Mouse (Mus musculus): ENCODE data around the gene Gdpd5. TPM values are rescaled to one million over a fixed set of nuclear protein-coding genes. Genes with fewer than 3 reads are reported as not detected.

The Gdpd5 gene
- total and polyA plus RNA-seq, 2 experiments = 0.28 to 1.7 TPM

GRCm38 (mm10) chr7:99411047-99411779 is 30.0 kb downstream of the Gdpd5 start:
- no peaks in the 10 kb centered on the region for H3K79me2 ChIP-seq (ENCODE audit: control insufficient read depth, insufficient read depth, low read length)
- H3K36me3 ChIP-seq (ENCODE audit: control insufficient read depth, insufficient read depth, low read length) = no peaks in the 10 kb centered on the region
- TF ChIP-seq CTCF (IDR thresholded peaks at IDR 0.05; ENCODE audit: low read depth, low read length) = no peak
- H3K27me3 ChIP-seq (ENCODE audit: control insufficient read depth, insufficient read depth, low read length) = no peaks in the 10 kb centered on the region
- peak; percentile 75 for DNase-seq (ENCODE audit: extremely low read depth, low read depth, low spot score)
- 47% methylated on average over 6 of the region's 6 CpGs for WGBS
- peaks cover 6% of the 10 kb centered on the region for H3K4me1 ChIP-seq (ENCODE audit: control insufficient read depth, insufficient read depth, low read length)
- no peak overlapping the region for H3K27ac ChIP-seq (replicated peaks; ENCODE audit: insufficient read depth, low read depth, low read length)
- no peak overlapping the region for H3K4me3 ChIP-seq (ENCODE audit: insufficient read depth, low read depth, low read length)
- H3K9ac ChIP-seq (ENCODE audit: low read depth, low read length) = no peak overlapping the region

GRCm38 (mm10) chr7:99415045-99415444 is 33.8 kb downstream of the Gdpd5 start:
- Histone ChIP-seq H3K27me3 (ENCODE audit: control insufficient read depth, insufficient read depth, low read length) (no peaks in the 10 kb centered on the region), H3K36me3 (ENCODE audit: control insufficient read depth, insufficient read depth, low read length) (no peaks in the 10 kb centered on the region), H3K4me3 (ENCODE audit: insufficient read depth, low read depth, low read length) (no peak overlapping the region), H3K4me1 (ENCODE audit: control insufficient read depth, insufficient read depth, low read length) (peaks cover 5% of the 10 kb centered on the region), H3K27ac (replicated peaks; ENCODE audit: insufficient read depth, low read depth, low read length) (no peak overlapping the region), H3K79me2 (ENCODE audit: control insufficient read depth, insufficient read depth, low read length) (no peaks in the 10 kb centered on the region), H3K9ac (ENCODE audit: low read depth, low read length) (no peak overlapping the region)
- TF ChIP-seq POLR2A (IDR thresholded peaks at IDR 0.05; ENCODE audit: extremely low read depth, insufficient read depth, low read length) (no peak), CTCF (IDR thresholded peaks at IDR 0.05; ENCODE audit: low read depth, low read length) (no peak)
- no peak for DNase-seq (ENCODE audit: extremely low read depth, low read depth, low spot score)
- 75% methylated on average over 4 of the region's 4 CpGs for WGBS

- WGBS = 88% methylated on average over 3 of the region's 3 CpGs
- Histone ChIP-seq H3K36me3 (ENCODE audit: control insufficient read depth, insufficient read depth, low read length) (no peaks in the 10 kb centered on the region), H3K4me3 (ENCODE audit: insufficient read depth, low read depth, low read length) (no peak overlapping the region), H3K27ac (replicated peaks; ENCODE audit: insufficient read depth, low read depth, low read length) (no peak overlapping the region), H3K9ac (ENCODE audit: low read depth, low read length) (no peak overlapping the region), H3K27me3 (ENCODE audit: control insufficient read depth, insufficient read depth, low read length) (no peaks in the 10 kb centered on the region), H3K4me1 (ENCODE audit: control insufficient read depth, insufficient read depth, low read length) (no peaks in the 10 kb centered on the region), H3K79me2 (ENCODE audit: control insufficient read depth, insufficient read depth, low read length) (no peaks in the 10 kb centered on the region)
- DNase-seq (ENCODE audit: extremely low read depth, low read depth, low spot score) = no peak
- TF ChIP-seq CTCF (IDR thresholded peaks at IDR 0.05; ENCODE audit: low read depth, low read length) = no peak
- no peak for TF ChIP-seq POLR2A (IDR thresholded peaks at IDR 0.05; ENCODE audit: extremely low read depth, insufficient read depth, low read length)
Measured at GRCm38 (mm10) chr7:99419311-99419710, 38.1 kb downstream of the Gdpd5 start.

DNA sequence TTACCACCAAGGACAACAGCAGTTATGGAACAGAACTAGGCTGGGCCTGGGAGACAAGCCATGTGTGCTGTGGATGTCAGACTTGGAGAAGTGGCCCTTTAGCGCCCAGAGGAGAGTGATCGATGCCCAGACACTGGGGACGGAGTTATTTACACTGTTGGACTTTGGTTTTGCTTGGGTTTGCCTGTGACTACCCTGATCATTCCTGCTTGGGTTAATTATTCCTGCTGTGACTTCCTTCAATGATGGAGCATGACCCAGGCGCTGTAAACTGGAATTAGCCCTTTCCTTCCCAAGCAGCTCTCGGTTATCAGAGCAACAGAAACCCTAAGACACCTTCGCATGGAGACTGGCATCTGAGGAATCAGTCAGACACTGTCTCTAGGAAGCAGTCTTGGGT is 39.8 kb downstream of the Gdpd5 start:
- DNase-seq (ENCODE audit: extremely low read depth, low read depth, low spot score) = no peak
- Histone ChIP-seq H3K9ac (ENCODE audit: low read depth, low read length) (no peak overlapping the region), H3K27me3 (ENCODE audit: control insufficient read depth, insufficient read depth, low read length) (no peaks in the 10 kb centered on the region), H3K4me3 (ENCODE audit: insufficient read depth, low read depth, low read length) (no peak overlapping the region), H3K36me3 (ENCODE audit: control insufficient read depth, insufficient read depth, low read length) (no peaks in the 10 kb centered on the region), H3K4me1 (ENCODE audit: control insufficient read depth, insufficient read depth, low read length) (no peaks in the 10 kb centered on the region), H3K79me2 (ENCODE audit: control insufficient read depth, insufficient read depth, low read length) (no peaks in the 10 kb centered on the region), H3K27ac (replicated peaks; ENCODE audit: insufficient read depth, low read depth, low read length) (no peak overlapping the region)
- 60% methylated on average over 6 of the region's 6 CpGs for WGBS
- no peak for TF ChIP-seq POLR2A (IDR thresholded peaks at IDR 0.05; ENCODE audit: extremely low read depth, insufficient read depth, low read length)
- no peak for TF ChIP-seq CTCF (IDR thresholded peaks at IDR 0.05; ENCODE audit: low read depth, low read length)

- no peak overlapping the region for H3K9ac ChIP-seq (ENCODE audit: low read depth, low read length)
- TF ChIP-seq POLR2A (IDR thresholded peaks at IDR 0.05; ENCODE audit: extremely low read depth, insufficient read depth, low read length) (no peak), CTCF (IDR thresholded peaks at IDR 0.05; ENCODE audit: low read depth, low read length) (no peak)
- no peaks in the 10 kb centered on the region for H3K27me3 ChIP-seq (ENCODE audit: control insufficient read depth, insufficient read depth, low read length)
- no peaks in the 10 kb centered on the region for H3K79me2 ChIP-seq (ENCODE audit: control insufficient read depth, insufficient read depth, low read length)
- no peaks in the 10 kb centered on the region for H3K36me3 ChIP-seq (ENCODE audit: control insufficient read depth, insufficient read depth, low read length)
- 81% methylated on average over 8 of the region's 8 CpGs for WGBS
- no peak overlapping the region for H3K27ac ChIP-seq (replicated peaks; ENCODE audit: insufficient read depth, low read depth, low read length)
- no peaks in the 10 kb centered on the region for H3K4me1 ChIP-seq (ENCODE audit: control insufficient read depth, insufficient read depth, low read length)
- DNase-seq (ENCODE audit: extremely low read depth, low read depth, low spot score) = no peak
- no peak overlapping the region for H3K4me3 ChIP-seq (ENCODE audit: insufficient read depth, low read depth, low read length)
Measured at GRCm38 (mm10) chr7:99424538-99425155, 43.4 kb downstream of the Gdpd5 start.

- H3K4me1 ChIP-seq (ENCODE audit: control insufficient read depth, insufficient read depth, low read length) = no peaks in the 10 kb centered on the region
- 95% methylated on average over 4 of the region's 4 CpGs for whole genome bisulfite sequencing
- H3K79me2 ChIP-seq (ENCODE audit: control insufficient read depth, insufficient read depth, low read length) = no peaks in the 10 kb centered on the region
- H3K9ac ChIP-seq (ENCODE audit: low read depth, low read length) = no peak overlapping the region
- H3K4me3 ChIP-seq (ENCODE audit: insufficient read depth, low read depth, low read length) = no peak overlapping the region
- no peak for TF ChIP-seq POLR2A (IDR thresholded peaks at IDR 0.05; ENCODE audit: extremely low read depth, insufficient read depth, low read length)
- no peak for TF ChIP-seq CTCF (IDR thresholded peaks at IDR 0.05; ENCODE audit: low read depth, low read length)
- DNase-seq (ENCODE audit: extremely low read depth, low read depth, low spot score) = no peak
- no peak overlapping the region for H3K27ac ChIP-seq (replicated peaks; ENCODE audit: insufficient read depth, low read depth, low read length)
- H3K36me3 ChIP-seq (ENCODE audit: control insufficient read depth, insufficient read depth, low read length) = no peaks in the 10 kb centered on the region
- H3K27me3 ChIP-seq (ENCODE audit: control insufficient read depth, insufficient read depth, low read length) = no peaks in the 10 kb centered on the region
Measured at GRCm38 (mm10) chr7:99425706-99426105, 44.5 kb downstream of the Gdpd5 start.
